Mouse (Mus musculus) layer of hippocampus, adult 2 months (tissue): ENCODE measurements at regions not wholly inside any gene's neighbourhood (a gene's known extent, or its start where the extent isn't known, plus 50 kb on each side); places are given as distances from the start of the nearest gene placed in this dataset.

Source experiments
- DNase-seq, 2 experiments: peaks; one replicate each; pipeline ENCODE4 v3.0.0; 2022; ENCODE audit warnings: low spot score in 2 of 2
- H3K27ac ChIP-seq: fragments of 200-600 bp; 2 replicates; pipeline ENCODE4 v1.8.1; 2022
- H3K4me3 ChIP-seq: fragments of 200-600 bp; 2 replicates; pipeline ENCODE4 v1.8.1; 2022; ENCODE audit warnings: mild to moderate bottlenecking
- CTCF ChIP-seq: fragments of 200-600 bp; conservative IDR thresholded peaks from 2 replicates; pipeline ENCODE4 v1.8.1; 2022; ENCODE audit warnings: antibody characterized with exemption, mild to moderate bottlenecking, moderate library complexity

DNA sequence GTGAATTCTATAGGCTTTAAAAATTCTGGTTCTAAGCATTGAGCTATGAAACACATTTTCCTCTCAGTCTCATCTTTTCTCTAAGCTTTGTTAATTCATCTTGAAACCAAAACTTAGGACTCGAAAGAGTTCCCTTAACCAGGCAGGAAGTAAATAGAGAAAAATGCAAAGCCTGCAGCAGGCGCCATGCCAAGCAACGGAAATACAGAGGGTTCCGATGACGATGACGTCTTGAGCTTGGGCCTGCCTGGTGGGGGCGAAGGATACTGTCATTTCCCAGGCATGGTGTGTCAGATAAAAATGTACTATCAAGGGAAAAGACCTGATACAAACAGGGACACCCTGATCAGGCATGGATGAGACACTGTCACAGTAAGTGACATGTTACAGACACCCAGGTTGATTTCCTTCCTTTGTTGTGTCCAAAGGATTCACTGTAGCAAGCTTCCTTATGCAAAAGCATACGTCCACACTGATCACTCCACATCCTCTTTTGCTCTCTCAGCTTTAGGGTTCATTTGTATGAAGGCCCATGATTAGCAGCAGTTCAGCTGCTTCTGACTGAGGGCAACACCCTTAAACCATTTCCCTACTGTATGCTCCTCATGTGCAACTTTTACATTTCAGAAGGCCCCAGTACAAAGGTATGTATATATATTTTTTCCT, 135.0 kb downstream of the Cemip2 start:
- no peak for DNase-seq
- Histone ChIP-seq H3K4me3 (no peak overlapping the region), H3K27ac (no peak overlapping the region)
- no peak for TF ChIP-seq CTCF

GRCm38 (mm10) chr19:21913748-21914611, 135.8 kb downstream of the Cemip2 start:
- no peak for TF ChIP-seq CTCF
- Histone ChIP-seq H3K4me3 (no peak overlapping the region), H3K27ac (no peak overlapping the region)
- DNase-seq: no peak

GRCm38 (mm10) chr19:21914658-21915057, 136.5 kb downstream of the Cemip2 start:
- Histone ChIP-seq H3K27ac (no peak overlapping the region), H3K4me3 (no peak overlapping the region)
- no peak for TF ChIP-seq CTCF
- DNase-seq: no peak

DNA sequence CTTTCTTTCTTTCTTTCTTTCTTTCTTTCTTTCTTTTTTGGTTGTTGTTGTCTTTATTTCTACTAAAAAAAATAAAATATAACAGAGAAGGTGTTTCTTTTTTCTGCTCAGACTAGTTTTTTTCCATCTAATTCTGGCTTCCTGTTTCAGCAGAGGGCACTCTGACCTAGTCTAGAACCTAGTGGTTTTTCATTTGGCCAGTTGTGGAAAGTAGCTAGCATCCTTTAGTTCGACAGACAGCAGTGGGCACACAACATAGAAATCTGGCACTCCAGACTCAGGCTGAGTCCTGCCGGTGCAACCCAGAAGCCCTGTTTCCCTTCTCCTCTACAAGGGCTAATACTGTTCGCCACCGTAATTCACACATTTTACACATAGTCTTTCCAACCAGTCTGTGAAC, 140.0 kb downstream of the Cemip2 start:
- Histone ChIP-seq H3K27ac (no peak overlapping the region), H3K4me3 (no peak overlapping the region)
- peak; percentile 68 for TF ChIP-seq CTCF
- peak in 1 of 2 experiments; percentile 8 for DNase-seq

DNA sequence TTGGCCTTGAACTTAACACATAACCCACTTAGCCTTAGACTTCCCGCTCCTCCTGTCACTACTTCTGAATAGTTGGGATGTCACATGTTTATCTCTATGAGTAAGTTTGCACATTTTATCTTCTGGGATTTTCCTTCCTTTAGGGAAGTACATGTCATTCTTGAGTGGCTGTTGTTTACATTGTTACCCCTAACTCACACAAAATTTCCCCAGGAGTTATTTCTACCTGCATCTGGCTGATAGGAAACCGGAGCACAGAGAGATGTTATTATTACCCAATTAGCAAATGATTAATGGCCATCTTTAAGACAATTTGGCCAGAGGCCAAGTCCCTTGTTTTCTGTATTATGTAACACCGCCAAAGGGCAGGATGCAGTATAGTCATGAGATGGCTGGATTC, 140.9 kb downstream of the Cemip2 start:
- no peak for TF ChIP-seq CTCF
- no peak for DNase-seq

DNA sequence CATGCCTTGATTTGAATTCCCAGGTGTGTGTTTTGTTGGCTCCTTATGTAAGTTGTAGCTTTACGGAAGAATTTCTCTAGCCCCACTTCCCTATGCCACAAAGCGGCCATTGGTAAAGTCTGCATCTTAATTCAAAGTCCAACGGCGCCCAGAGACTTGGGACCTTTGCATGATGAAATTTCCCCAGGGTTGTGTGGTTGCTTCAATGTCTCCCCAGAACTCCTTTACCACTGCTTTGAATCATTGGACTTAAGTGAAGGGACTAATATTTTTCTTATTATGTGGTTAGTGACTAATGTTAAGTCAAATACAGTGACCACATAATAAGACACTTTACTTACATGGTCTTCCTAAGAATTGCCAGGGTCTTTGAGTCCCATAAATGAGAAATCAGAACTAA, 162.0 kb downstream of the Cemip2 start:
- no peak for DNase-seq
- no peak overlapping the region for H3K27ac ChIP-seq
- TF ChIP-seq CTCF: no peak
- no peak overlapping the region for H3K4me3 ChIP-seq

More for the DNA sequence above, 140.9 kb downstream of the Cemip2 start:
- H3K4me3 ChIP-seq: no peak overlapping the region
- no peak overlapping the region for H3K27ac ChIP-seq

- Histone ChIP-seq H3K4me3 (no peak overlapping the region), H3K27ac (no peak overlapping the region)
- no peak for TF ChIP-seq CTCF
- no peak for DNase-seq
These were observed 163.6 kb downstream of the Cemip2 start for GRCm38 (mm10) chr19:21941720-21942119.

DNA sequence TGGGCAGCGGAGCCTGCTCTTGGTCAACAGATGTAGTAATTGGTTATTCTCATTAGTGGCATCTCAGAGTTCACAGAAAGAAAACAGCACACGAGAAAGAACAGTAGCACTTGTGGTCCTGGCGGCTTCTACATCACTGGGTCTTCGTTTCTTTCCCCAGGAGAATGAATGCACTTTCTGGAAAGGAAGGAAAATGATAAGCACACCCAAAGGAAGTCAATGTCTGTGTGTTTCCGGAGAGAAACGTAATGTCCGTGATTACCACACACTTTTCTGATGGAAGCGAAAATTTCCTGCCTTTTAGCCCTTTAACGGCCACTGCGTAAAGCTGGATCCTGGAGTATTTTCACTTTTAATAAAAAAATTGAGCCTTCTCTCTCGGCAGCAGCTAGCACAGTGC, 164.1 kb downstream of the Cemip2 start:
- no peak for TF ChIP-seq CTCF
- Histone ChIP-seq H3K27ac (0 out of 2 replicates have a peak overlapping the region, but pooled peaks have one; percentile 33), H3K4me3 (peak overlapping the region; percentile 40)
- no peak for DNase-seq

DNA sequence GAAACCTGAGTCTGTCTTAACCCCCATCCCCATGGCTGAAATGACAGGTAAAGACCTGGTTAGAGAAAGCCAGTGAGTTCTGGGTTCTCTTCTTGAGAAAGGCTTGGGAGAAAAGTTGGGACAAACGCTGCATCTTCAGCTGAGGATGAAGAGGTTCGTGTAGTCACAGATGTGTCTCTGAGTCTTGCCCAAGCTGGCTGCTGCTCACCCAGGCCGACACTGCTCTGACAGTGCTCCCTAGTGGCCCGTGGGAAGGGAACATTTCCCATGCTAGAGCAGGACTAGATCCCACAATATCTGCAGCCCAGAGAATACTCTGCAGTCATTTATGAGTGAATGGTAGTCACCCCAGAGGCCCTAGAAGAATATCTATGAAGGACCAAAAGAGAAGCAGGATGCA, 165.3 kb downstream of the Cemip2 start:
- no peak overlapping the region for H3K27ac ChIP-seq
- peak; percentile 67 for TF ChIP-seq CTCF
- DNase-seq: no peak
- no peak overlapping the region for H3K4me3 ChIP-seq

DNA sequence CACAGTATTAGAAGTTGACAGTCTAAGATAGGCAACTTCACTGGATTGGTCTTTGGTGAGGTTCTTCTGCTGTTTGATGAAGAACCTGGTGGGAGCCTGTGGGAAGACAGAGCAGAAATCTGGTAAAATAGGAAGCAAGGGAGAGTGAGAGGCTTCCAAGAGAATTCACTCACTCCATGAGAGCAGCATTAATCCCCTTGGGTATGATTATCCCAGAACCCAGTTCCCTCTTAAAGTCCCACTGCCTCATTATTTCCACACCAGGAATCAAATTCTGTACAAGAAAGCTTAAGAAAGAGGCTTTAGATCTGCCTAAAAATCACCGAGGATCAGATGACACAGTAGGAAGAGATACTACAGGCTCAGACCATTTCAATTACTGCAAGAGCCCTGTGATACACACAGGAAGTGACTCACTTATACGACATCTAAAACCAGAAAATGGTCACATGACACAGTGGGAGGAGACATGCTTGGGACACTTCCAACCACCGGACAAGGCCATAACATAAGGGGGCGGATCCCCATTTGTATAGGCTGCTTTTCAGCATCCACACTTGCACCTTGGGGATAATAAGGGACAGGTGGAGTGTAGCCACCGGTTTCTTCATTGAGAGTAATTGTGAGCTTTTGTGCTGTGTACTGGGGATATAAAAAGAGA, 168.2 kb downstream of the Cemip2 start:
- DNase-seq: no peak
- Histone ChIP-seq H3K27ac (no peak overlapping the region), H3K4me3 (no peak overlapping the region)
- no peak for TF ChIP-seq CTCF

GRCm38 (mm10) chr19:21948030-21948429, 169.9 kb downstream of the Cemip2 start:
- H3K27ac ChIP-seq: no peak overlapping the region
- DNase-seq: no peak
- no peak for TF ChIP-seq CTCF
- no peak overlapping the region for H3K4me3 ChIP-seq

- no peak for DNase-seq
- Histone ChIP-seq H3K4me3 (no peak overlapping the region), H3K27ac (no peak overlapping the region)
- no peak for TF ChIP-seq CTCF
These were observed 176.2 kb upstream of the Trpm3 start for GRCm38 (mm10) chr19:21962635-21963034.

DNA sequence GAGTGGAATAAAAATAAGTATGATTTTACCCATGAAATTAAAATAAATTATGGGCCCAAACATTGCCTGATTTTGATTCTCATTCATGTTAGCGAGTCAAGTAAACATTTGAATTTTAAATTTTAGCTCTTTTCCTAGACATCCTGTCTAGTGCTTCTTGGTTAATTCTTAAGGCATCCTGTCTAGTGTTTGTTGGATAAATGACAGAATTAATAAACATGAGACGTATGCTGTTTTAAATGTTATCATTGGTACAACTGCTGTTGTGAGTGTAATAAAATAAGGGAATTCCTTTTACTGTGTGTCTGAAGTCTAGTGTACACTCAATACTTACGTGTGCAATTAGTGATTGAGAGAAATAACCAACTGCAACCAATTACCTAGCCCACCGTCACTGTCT, 149.0 kb upstream of the Trpm3 start:
- no peak overlapping the region for H3K27ac ChIP-seq
- no peak for TF ChIP-seq CTCF
- H3K4me3 ChIP-seq: no peak overlapping the region
- no peak for DNase-seq
